Mouse (Mus musculus): ENCODE results near the gene Mrps10. TPM values are rescaled to one million over a fixed set of nuclear protein-coding genes. Genes with fewer than 3 reads are reported as not detected.

The Mrps10 gene
- polyA plus RNA-seq, 1 experiment from 2014 or later, result 76.0 TPM

DNA sequence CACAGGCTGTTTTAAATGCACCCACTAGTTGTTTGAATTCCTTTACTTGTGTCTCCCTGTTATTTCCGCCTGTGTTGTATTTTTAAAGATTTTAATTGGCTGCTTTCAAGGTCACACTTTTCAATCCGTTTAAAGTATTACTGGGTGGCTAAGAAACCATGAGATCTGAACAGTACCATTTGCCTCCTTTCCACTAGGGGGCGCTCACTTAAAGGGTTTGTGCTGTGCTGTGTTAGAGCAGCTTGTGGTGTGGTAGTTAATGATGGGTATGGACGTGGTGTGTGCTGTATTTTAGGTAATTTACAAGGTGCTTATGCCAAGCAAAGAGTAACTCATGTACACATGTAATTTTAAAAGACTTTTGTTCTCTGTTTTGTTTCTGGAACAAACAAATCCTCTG is 2.8 kb downstream of the Mrps10 start:
- no peak overlapping the region for H3K27ac ChIP-seq (ENCODE audit: low read depth, low read length)
- H3K9ac ChIP-seq (ENCODE audit: low read length), result no peak overlapping the region
- WGBS, result 19% methylated on average over 4 of the region's 4 CpGs
- H3K27me3 ChIP-seq (ENCODE audit: control insufficient read depth, insufficient read depth, low read length), result no peaks in the 10 kb centered on the region
- peaks cover 12% of the 10 kb centered on the region for H3K36me3 ChIP-seq (ENCODE audit: control insufficient read depth, insufficient read depth, low read length)
- peak; percentile 55 for DNase-seq (ENCODE audit: low spot score)
- H3K4me2 ChIP-seq (ENCODE audit: low read depth), result no peak overlapping the region
- no peak overlapping the region for H3K4me3 ChIP-seq (ENCODE audit: low read depth, low read length)
- no peaks in the 10 kb centered on the region for H3K9me3 ChIP-seq (ENCODE audit: control insufficient read depth, low read length)
- no peak for ATAC-seq (ENCODE audit: insufficient read depth, low FRiP score, low TSS enrichment)
- H3K4me1 ChIP-seq (ENCODE audit: control insufficient read depth, insufficient read depth, low read length), result no peaks in the 10 kb centered on the region

DNA sequence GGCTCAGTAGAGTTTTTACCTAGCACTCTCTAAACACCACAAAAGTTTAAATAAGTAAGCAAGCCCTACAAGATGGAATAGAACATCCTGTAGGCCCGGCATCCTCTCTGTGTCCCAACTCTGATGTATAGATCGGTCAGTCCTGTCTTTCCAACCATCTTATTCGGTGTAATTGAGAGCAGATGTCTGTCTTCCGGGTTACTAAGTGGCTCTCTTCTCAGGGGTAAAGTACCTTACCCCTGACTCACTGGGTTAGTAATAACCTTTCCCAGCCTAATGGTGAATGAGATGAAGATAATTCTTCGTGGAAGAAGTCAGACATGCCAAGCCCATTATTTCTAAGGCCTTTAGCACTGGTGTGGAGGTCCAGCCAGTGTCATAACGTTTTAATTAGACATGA is 5.3 kb downstream of the Mrps10 start:
- Histone ChIP-seq H3K4me3 (ENCODE audit: low read depth, low read length) (no peak overlapping the region), H3K4me1 (ENCODE audit: control insufficient read depth, insufficient read depth, low read length) (no peaks in the 10 kb centered on the region), H3K4me2 (ENCODE audit: low read depth) (no peak overlapping the region), H3K9me3 (ENCODE audit: control insufficient read depth, low read length) (no peaks in the 10 kb centered on the region), H3K9ac (ENCODE audit: low read length) (no peak overlapping the region), H3K27ac (ENCODE audit: low read depth, low read length) (no peak overlapping the region), H3K36me3 (ENCODE audit: control insufficient read depth, insufficient read depth, low read length) (peaks cover 12% of the 10 kb centered on the region), H3K27me3 (ENCODE audit: control insufficient read depth, insufficient read depth, low read length) (no peaks in the 10 kb centered on the region)
- 87% methylated on average over 6 of the region's 6 CpGs for WGBS
- DNase-seq (ENCODE audit: low spot score) (no peak), ATAC-seq (ENCODE audit: insufficient read depth, low FRiP score, low TSS enrichment) (no peak)

DNA sequence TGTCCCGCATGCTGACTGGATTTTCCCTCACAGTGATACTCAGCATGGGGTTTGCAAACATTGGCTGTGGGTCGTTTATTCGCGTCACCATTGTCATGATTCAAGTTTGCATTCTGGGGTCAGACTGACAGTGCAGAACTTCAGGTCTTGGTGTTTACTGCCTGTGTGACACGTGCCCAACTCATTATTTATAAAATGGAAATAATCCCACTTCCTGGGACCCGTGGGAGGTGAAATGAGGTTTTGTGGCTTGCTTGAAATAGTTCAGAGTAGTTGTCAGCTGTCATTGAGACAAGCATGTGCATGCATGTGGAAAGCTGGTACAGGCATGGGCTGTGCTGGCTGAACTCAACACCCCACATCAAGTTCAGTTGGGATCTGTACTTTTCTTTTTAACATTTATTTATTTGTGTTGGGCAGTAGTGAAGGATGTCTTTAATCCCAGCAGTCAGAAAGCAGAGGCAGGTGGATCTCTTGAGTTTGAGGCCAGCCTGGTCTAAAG is 8.1 kb downstream of the Mrps10 start:
- WGBS, result 88% methylated on average over 6 of the region's 6 CpGs
- Histone ChIP-seq H3K4me2 (ENCODE audit: low read depth) (no peak overlapping the region), H3K4me3 (ENCODE audit: low read depth, low read length) (no peak overlapping the region), H3K4me1 (ENCODE audit: control insufficient read depth, insufficient read depth, low read length) (no peaks in the 10 kb centered on the region), H3K9me3 (ENCODE audit: control insufficient read depth, low read length) (no peaks in the 10 kb centered on the region), H3K27me3 (ENCODE audit: control insufficient read depth, insufficient read depth, low read length) (no peaks in the 10 kb centered on the region), H3K9ac (ENCODE audit: low read length) (no peak overlapping the region), H3K27ac (ENCODE audit: low read depth, low read length) (no peak overlapping the region), H3K36me3 (ENCODE audit: control insufficient read depth, insufficient read depth, low read length) (peaks cover 12% of the 10 kb centered on the region)
- DNase-seq (ENCODE audit: low spot score) (no peak), ATAC-seq (ENCODE audit: insufficient read depth, low FRiP score, low TSS enrichment) (no peak)

DNA sequence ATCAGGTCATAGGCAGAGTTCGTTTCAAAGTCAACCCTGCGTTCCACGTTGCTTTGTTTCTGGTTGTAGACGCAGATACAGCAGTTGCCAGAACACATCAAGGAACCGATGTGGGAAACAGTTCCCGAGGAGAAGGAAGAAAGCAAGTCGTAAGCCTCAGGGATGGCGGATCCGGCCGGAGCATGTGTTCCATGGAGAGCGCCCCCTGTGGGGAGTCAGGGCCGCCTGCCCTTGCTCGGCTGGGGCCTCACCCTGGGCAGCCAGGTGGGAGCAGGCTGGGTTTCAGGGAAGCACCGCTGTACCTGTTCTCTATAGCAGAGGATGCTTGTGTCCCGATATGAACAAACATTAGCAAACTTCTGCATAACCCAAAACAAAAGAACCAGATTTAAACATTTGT is 9.4 kb downstream of the Mrps10 start:
- Histone ChIP-seq H3K27me3 (ENCODE audit: control insufficient read depth, insufficient read depth, low read length) (no peaks in the 10 kb centered on the region), H3K4me2 (ENCODE audit: low read depth) (no peak overlapping the region), H3K9me3 (ENCODE audit: control insufficient read depth, low read length) (no peaks in the 10 kb centered on the region), H3K4me1 (ENCODE audit: control insufficient read depth, insufficient read depth, low read length) (no peaks in the 10 kb centered on the region), H3K9ac (ENCODE audit: low read length) (no peak overlapping the region), H3K4me3 (ENCODE audit: low read depth, low read length) (no peak overlapping the region), H3K36me3 (ENCODE audit: control insufficient read depth, insufficient read depth, low read length) (peaks cover 12% of the 10 kb centered on the region), H3K27ac (ENCODE audit: low read depth, low read length) (no peak overlapping the region)
- no peak for ATAC-seq (ENCODE audit: insufficient read depth, low FRiP score, low TSS enrichment)
- WGBS, result 80% methylated on average over 15 of the region's 15 CpGs
- no peak for DNase-seq (ENCODE audit: low spot score)

DNA sequence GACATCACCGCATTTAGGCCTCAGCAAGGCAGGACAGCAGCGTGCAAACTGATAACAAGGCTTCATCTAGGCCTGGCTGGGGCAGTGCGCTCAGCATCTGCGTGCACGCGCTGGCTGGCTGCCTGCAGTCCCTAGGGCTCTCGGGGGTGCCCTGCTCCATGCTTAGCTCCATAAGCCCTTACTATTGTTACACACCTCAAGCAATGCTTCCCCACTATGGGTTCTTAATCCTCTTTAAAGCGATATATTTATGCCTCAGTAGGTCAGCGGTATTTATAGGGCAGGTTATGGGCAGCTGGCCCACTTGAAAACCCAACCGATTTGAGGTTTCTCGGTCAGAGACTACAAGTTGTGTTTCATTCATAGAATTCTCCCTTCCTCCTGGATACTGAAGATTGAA is 13.2 kb downstream of the Mrps10 start:
- Histone ChIP-seq H3K27me3 (ENCODE audit: control insufficient read depth, insufficient read depth, low read length) (no peaks in the 10 kb centered on the region), H3K4me2 (ENCODE audit: low read depth) (no peak overlapping the region), H3K9ac (ENCODE audit: low read length) (no peak overlapping the region), H3K27ac (ENCODE audit: low read depth, low read length) (no peak overlapping the region), H3K36me3 (ENCODE audit: control insufficient read depth, insufficient read depth, low read length) (no peaks in the 10 kb centered on the region; the same call in 1 of the 2 replicates), H3K4me3 (ENCODE audit: low read depth, low read length) (no peak overlapping the region), H3K4me1 (ENCODE audit: control insufficient read depth, insufficient read depth, low read length) (no peaks in the 10 kb centered on the region), H3K9me3 (ENCODE audit: control insufficient read depth, low read length) (no peaks in the 10 kb centered on the region)
- WGBS, result 88% methylated on average over 11 of the region's 11 CpGs
- no peak for ATAC-seq (ENCODE audit: insufficient read depth, low FRiP score, low TSS enrichment)
- no peak for DNase-seq (ENCODE audit: low spot score)

- no peak for ATAC-seq (ENCODE audit: insufficient read depth, low FRiP score, low TSS enrichment)
- 93% methylated on average over 4 of the region's 4 CpGs for WGBS
Measured at GRCm38 (mm10) chr17:47383266-47383665, 14.6 kb downstream of the Mrps10 start.

GRCm38 (mm10) chr17:47384064-47384463 is 15.4 kb downstream of the Mrps10 start:
- no peak overlapping the region for H3K4me2 ChIP-seq (ENCODE audit: low read depth)
- WGBS, result 89% methylated on average over 3 of the region's 3 CpGs
- H3K4me3 ChIP-seq (ENCODE audit: low read depth, low read length), result no peak overlapping the region
- no peaks in the 10 kb centered on the region for H3K9me3 ChIP-seq (ENCODE audit: control insufficient read depth, low read length)
- H3K9ac ChIP-seq (ENCODE audit: low read length), result no peak overlapping the region
- no peak overlapping the region for H3K27ac ChIP-seq (ENCODE audit: low read depth, low read length)
- no peaks in the 10 kb centered on the region for H3K4me1 ChIP-seq (ENCODE audit: control insufficient read depth, insufficient read depth, low read length)
- no peaks in the 10 kb centered on the region; the same call in 1 of the 2 replicates for H3K36me3 ChIP-seq (ENCODE audit: control insufficient read depth, insufficient read depth, low read length)
- DNase-seq (ENCODE audit: low spot score) (no peak), ATAC-seq (ENCODE audit: insufficient read depth, low FRiP score, low TSS enrichment) (no peak)
- H3K27me3 ChIP-seq (ENCODE audit: control insufficient read depth, insufficient read depth, low read length), result no peaks in the 10 kb centered on the region

More at GRCm38 (mm10) chr17:47383266-47383665, 14.6 kb downstream of the Mrps10 start:
- no peak for DNase-seq (ENCODE audit: low spot score)
- Histone ChIP-seq H3K27me3 (ENCODE audit: control insufficient read depth, insufficient read depth, low read length) (no peaks in the 10 kb centered on the region), H3K4me1 (ENCODE audit: control insufficient read depth, insufficient read depth, low read length) (no peaks in the 10 kb centered on the region), H3K9me3 (ENCODE audit: control insufficient read depth, low read length) (no peaks in the 10 kb centered on the region), H3K4me3 (ENCODE audit: low read depth, low read length) (no peak overlapping the region), H3K9ac (ENCODE audit: low read length) (no peak overlapping the region), H3K36me3 (ENCODE audit: control insufficient read depth, insufficient read depth, low read length) (no peaks in the 10 kb centered on the region; the same call in 1 of the 2 replicates), H3K27ac (ENCODE audit: low read depth, low read length) (no peak overlapping the region), H3K4me2 (ENCODE audit: low read depth) (no peak overlapping the region)

DNA sequence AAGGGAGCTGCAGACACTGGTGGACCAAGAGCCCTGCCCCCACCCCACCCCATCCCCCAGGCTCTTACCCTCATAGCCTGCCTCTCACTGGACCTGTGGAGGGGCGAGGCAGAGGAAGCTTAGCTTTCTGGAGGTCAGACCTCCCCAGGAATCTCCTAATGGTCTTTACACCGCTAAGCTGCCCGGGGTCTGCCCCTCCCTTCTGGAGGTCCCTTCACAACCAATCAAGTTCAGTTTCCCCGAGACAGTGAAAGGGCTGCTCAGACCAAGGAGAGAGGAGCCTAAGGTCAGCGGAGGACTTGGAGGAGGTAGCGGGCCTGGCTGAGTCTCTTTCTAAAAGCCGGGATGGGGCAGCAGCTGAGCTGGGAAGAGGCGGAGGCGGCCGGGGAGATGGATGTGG is 16.5 kb downstream of the Mrps10 start, which contains the start of gene Guca1b:
Gene Guca1b, plus strand, starts transcription at position 249 of the 400 bp plus-strand sequence.
- WGBS, result 36% methylated on average over 10 of the region's 10 CpGs
- no peak within 1 kb of the TSS for H3K9ac ChIP-seq (ENCODE audit: low read length)
- no peak within 1 kb of the TSS for H3K4me2 ChIP-seq (ENCODE audit: low read depth)
- DNase-seq (ENCODE audit: low spot score) (no peak), ATAC-seq (ENCODE audit: insufficient read depth, low FRiP score, low TSS enrichment) (no peak)
- no peak within 1 kb of the TSS for H3K4me3 ChIP-seq (ENCODE audit: low read depth, low read length)
- no peak within 1 kb of the TSS for H3K27ac ChIP-seq (ENCODE audit: low read depth, low read length)
- no peaks in the 10 kb centered on the region; the same call in 1 of the 2 replicates for H3K36me3 ChIP-seq (ENCODE audit: control insufficient read depth, insufficient read depth, low read length)
- H3K27me3 ChIP-seq (ENCODE audit: control insufficient read depth, insufficient read depth, low read length), result no peaks in the 10 kb centered on the region
- no peaks in the 10 kb centered on the region for H3K4me1 ChIP-seq (ENCODE audit: control insufficient read depth, insufficient read depth, low read length)
- H3K9me3 ChIP-seq (ENCODE audit: control insufficient read depth, low read length), result no peaks in the 10 kb centered on the region

DNA sequence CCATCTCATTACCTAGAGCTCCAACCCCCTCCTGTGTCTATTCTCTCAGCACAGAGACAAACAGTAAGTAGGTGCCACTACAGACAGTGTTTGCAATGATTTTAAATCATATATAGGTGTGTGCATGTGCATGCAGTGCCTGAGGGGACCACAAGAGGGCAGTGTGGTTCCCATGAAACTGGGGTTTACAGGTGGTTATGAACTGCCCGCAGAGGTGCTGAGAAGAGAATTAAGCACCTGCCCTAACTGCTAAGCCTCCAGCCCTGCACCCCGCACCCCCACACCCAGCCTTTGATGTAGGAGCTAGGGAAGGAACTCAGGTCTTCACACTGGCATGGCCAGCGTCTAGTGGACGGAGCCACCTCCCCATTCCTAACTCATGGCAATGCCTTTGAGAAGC is 18.0 kb downstream of the Mrps10 start:
- H3K4me3 ChIP-seq (ENCODE audit: low read depth, low read length), result no peak overlapping the region
- no peaks in the 10 kb centered on the region for H3K36me3 ChIP-seq (ENCODE audit: control insufficient read depth, insufficient read depth, low read length)
- no peak overlapping the region for H3K9ac ChIP-seq (ENCODE audit: low read length)
- H3K27me3 ChIP-seq (ENCODE audit: control insufficient read depth, insufficient read depth, low read length), result no peaks in the 10 kb centered on the region
- H3K27ac ChIP-seq (ENCODE audit: low read depth, low read length), result no peak overlapping the region
- H3K9me3 ChIP-seq (ENCODE audit: control insufficient read depth, low read length), result no peaks in the 10 kb centered on the region
- WGBS, result 59% methylated on average over 4 of the region's 4 CpGs
- no peak for ATAC-seq (ENCODE audit: insufficient read depth, low FRiP score, low TSS enrichment)
- no peak for DNase-seq (ENCODE audit: low spot score)
- H3K4me2 ChIP-seq (ENCODE audit: low read depth), result no peak overlapping the region
- H3K4me1 ChIP-seq (ENCODE audit: control insufficient read depth, insufficient read depth, low read length), result no peaks in the 10 kb centered on the region

All from neural tube, embryonic 11.5 days (tissue).